ENCODE assay signal across 9 mouse cellular contexts in genomic region chr19:45747028-45747867, GRCm38 (mm10). TPM values are rescaled to one million over a fixed set of nuclear protein-coding genes. Genes with fewer than 3 reads are reported as not detected.
DNase-seq lines count a peak whose midpoint lies in the region; ATAC-seq and TF ChIP-seq lines count a peak whose summit lies in the region.
"Had no signal": no experiment of that assay in that cellular context is flagged by ENCODE, and none has a peak within 500 bp of the region (broad histone marks: within the 10 kb centered on the region; RNA-seq: fewer than 3 reads in every experiment).

No protein-coding gene starts in this region.

- 41% methylated on average over 11 of the region's 11 CpGs for WGBS in heart, adult 2 months
- 23% methylated on average over 11 of the region's 11 CpGs for WGBS in liver, embryonic 13.5 days (ENCODE audit: insufficient replicate concordance)

- H3K36me3 ChIP-seq in heart, adult 2 months (ENCODE audit: control insufficient read depth, insufficient read depth, low read length), result peaks cover 2% of the 10 kb centered on the region; the same call in 1 of the 2 replicates
- H3K36me3 ChIP-seq in liver, embryonic 13.5 days, result peaks cover 23% of the 10 kb centered on the region

- H3K4me3 ChIP-seq in heart, adult 2 months, result no peak overlapping the region
- H3K4me3 ChIP-seq in liver, embryonic 13.5 days (replicated peaks), result no peak overlapping the region

- no peak for ATAC-seq in liver, embryonic 13.5 days (ENCODE audit: low read depth)

- no peak overlapping the region for H3K27ac ChIP-seq in heart, adult 2 months
- no peak overlapping the region for H3K27ac ChIP-seq in liver, embryonic 13.5 days

- no peak overlapping the region for H3K9ac ChIP-seq in heart, adult 2 months (ENCODE audit: low read depth, low read length)
- 0 out of 2 replicates have a peak overlapping the region, but pooled peaks have one; percentile 11 for H3K9ac ChIP-seq in liver, embryonic 13.5 days

- no peak for TF ChIP-seq POLR2A in heart, adult 2 months (IDR thresholded peaks at IDR 0.05; ENCODE audit: insufficient read depth, low read depth, low read length)

- peaks cover 7% of the 10 kb centered on the region for H3K27me3 ChIP-seq in heart, adult 2 months (ENCODE audit: control insufficient read depth, insufficient read depth, low read length)
- peaks cover 44% of the 10 kb centered on the region for H3K27me3 ChIP-seq in liver, embryonic 13.5 days

- peaks cover 9% of the 10 kb centered on the region for H3K4me1 ChIP-seq in heart, adult 2 months (ENCODE audit: control insufficient read depth, insufficient read depth, low read length)
- peaks cover 47% of the 10 kb centered on the region for H3K4me1 ChIP-seq in liver, embryonic 13.5 days (replicated peaks)

- H3K9me3 ChIP-seq in liver, embryonic 13.5 days (replicated peaks), result no peaks in the 10 kb centered on the region
- H3K9me3 ChIP-seq: liver, embryonic 15.5 days had no signal

- DNase-seq in CD4-positive helper T cell, adult 2 months (ENCODE audit: low read depth, low spot score), result peak; percentile 82
- peak; percentile 81 to 95 for DNase-seq in adrenal gland, adult (ENCODE audit: inconsistent age in 2 of 2, low spot score in 1 of 2)
- peak; percentile 94 for DNase-seq in embryo, embryonic 10.5 days (ENCODE audit: low spot score)
- DNase-seq in heart, adult 2 months, result peak; percentile 78 to 86
- peak; percentile 84 to 92 for DNase-seq in kidney, postnatal 25 days
- peak; percentile 72 for DNase-seq in liver, embryonic 13.5 days
- peak; percentile 90 for DNase-seq in retina, postnatal 1 day
- DNase-seq in thymus, postnatal 4 days, result peak; percentile 94

- H3K4me2 ChIP-seq in liver, embryonic 13.5 days, result no peak overlapping the region

- H3K79me2 ChIP-seq in heart, adult 2 months (replicated peaks; ENCODE audit: control insufficient read depth, insufficient read depth, low read length), result no peaks in the 10 kb centered on the region

- 0 out of 2 replicates have a peak, but pooled peaks have one; percentile 68 for TF ChIP-seq EP300 in heart, adult 2 months (IDR thresholded peaks at IDR 0.05; ENCODE audit: insufficient read depth, low read depth, low read length)

- intact Hi-C loops in heart, adult 2 months (cut with DNase I), result loop anchor here (2.0 to 5.0 kb wide), 2 partner anchors 90 to 526 kb away; no protein-coding TSS in a partner anchor

- TF ChIP-seq CTCF in heart, adult 2 months (IDR thresholded peaks at IDR 0.05), result peak; percentile 83

RNA-seq across cellular contexts. Expression of gene Npm3, which starts 2.1 kb away (rescaled TPM):
- total RNA-seq in heart, adult 2 months (2021), result 10 to 100 TPM; 15.6 to 15.7 TPM
- 25.2 and 28.0 TPM in 2 replicates for polyA plus RNA-seq in heart, adult 2 months (2012; rRNA removed)
- polyA plus RNA-seq in liver, embryonic 13.5 days (2015; fragmentation: Nextera tagmentation; extraction: Ambion mirVana), result 13.9 and 15.4 TPM in 2 replicates

RNA-seq across cellular contexts. Expression of gene Fgf8, which starts 4.5 kb away (rescaled TPM):
- total RNA-seq in heart, adult 2 months (2021), result not detected
- not detected in 2 replicates for polyA plus RNA-seq in heart, adult 2 months (2012; rRNA removed)
- not detected in 2 replicates for polyA plus RNA-seq in liver, embryonic 13.5 days (2015; fragmentation: Nextera tagmentation; extraction: Ambion mirVana)
- polyA plus RNA-seq: liver, embryonic 15.5 days had no signal

RNA-seq across cellular contexts. Expression of gene Mgea5, which starts 36.4 kb away (rescaled TPM):
- 10 to 100 TPM; 70.8 to 81.9 TPM for total RNA-seq in heart, adult 2 months (2021)
- polyA plus RNA-seq in heart, adult 2 months (2012; rRNA removed), result 22.4 and 49.3 TPM in 2 replicates
- 17.7 and 19.1 TPM in 2 replicates for polyA plus RNA-seq in liver, embryonic 13.5 days (2015; fragmentation: Nextera tagmentation; extraction: Ambion mirVana)
